Mouse (Mus musculus): ENCODE measurements around the gene Rasip1.

Gene Rasip1

DNA sequence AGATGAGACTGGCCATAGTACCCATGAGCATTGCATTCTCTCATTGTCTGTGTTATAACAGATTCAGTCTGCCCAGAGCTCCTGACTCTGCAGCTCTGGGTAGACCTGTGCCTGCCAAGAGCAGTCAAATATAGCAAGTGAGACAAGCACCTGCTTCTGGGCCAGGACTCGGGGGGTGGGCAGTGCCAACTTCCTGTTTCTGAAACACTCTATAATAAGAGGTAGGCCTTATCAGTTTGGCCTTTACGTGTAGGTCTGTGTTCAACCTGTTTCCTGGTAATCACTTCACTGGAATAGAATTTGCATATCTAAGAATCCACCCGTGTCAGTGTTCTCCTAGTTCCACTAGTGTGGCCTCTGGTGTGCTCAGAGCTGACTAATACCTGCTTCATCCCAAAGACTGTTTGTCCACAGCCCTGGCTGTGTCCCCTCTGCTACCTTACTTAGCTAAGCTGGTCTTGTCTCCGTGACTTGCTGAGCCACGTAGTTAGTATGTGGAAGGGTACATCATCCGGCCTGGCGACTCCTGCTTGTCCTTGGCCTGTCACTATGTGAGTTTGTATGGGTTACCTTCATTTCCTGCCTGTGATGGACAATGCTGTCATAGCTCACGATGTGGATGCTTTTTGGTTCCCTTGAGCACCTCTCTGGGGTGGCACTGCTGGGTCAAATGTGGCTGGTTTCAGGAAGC, 53.9 kb downstream of the Rasip1 start:
- DNase-seq (ENCODE audit: low read depth, low spot score): peak; percentile 72
- no peaks in the 10 kb centered on the region for H3K36me3 ChIP-seq (ENCODE audit: control insufficient read depth, insufficient read depth, low read length, poor library complexity, severe bottlenecking)
- no peaks in the 10 kb centered on the region for H3K27me3 ChIP-seq (ENCODE audit: control insufficient read depth, insufficient read depth, low read length, poor library complexity, severe bottlenecking)

- H3K27me3 ChIP-seq (ENCODE audit: control insufficient read depth, insufficient read depth, low read length, poor library complexity, severe bottlenecking): no peaks in the 10 kb centered on the region
- H3K36me3 ChIP-seq (ENCODE audit: control insufficient read depth, insufficient read depth, low read length, poor library complexity, severe bottlenecking): no peaks in the 10 kb centered on the region
- DNase-seq (ENCODE audit: low read depth, low spot score): peak; percentile 87
These were observed 55.1 kb downstream of the Rasip1 start for GRCm38 (mm10) chr7:45682144-45683126.

GRCm38 (mm10) chr7:45683396-45684050, 56.2 kb downstream of the Rasip1 start, which contains the start of gene Ntn5:
TSS of gene Ntn5 (plus strand) at chr7:45684022.
- DNase-seq (ENCODE audit: low read depth, low spot score): no peak

DNA sequence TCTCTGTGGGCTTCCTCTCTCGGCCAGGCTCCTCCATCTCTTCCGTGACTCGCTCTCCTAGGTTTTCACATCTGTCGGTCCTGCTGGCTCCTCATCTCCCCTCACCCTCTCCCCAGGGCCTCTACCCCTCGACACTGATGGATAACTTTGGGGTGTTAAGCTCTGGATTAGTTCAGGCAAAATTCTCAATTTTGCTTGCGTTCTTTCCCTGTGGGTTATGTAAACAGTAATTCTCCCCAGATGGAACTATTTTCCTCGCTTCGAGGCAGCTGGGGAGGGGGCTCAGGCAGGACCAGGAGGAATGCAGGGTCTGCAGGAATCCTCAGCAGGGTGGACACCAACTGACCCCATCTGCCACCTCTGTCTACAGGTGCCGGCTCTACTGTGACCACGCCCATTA, 58.5 kb downstream of the Rasip1 start:
- DNase-seq (ENCODE audit: low read depth, low spot score): no peak
- H3K27me3 ChIP-seq (ENCODE audit: control insufficient read depth, insufficient read depth, low read length, poor library complexity, severe bottlenecking): no peaks in the 10 kb centered on the region
- no peaks in the 10 kb centered on the region for H3K36me3 ChIP-seq (ENCODE audit: control insufficient read depth, insufficient read depth, low read length, poor library complexity, severe bottlenecking)

More at GRCm38 (mm10) chr7:45683396-45684050, 56.2 kb downstream of the Rasip1 start, which contains the start of gene Ntn5:
- no peaks in the 10 kb centered on the region for H3K27me3 ChIP-seq (ENCODE audit: control insufficient read depth, insufficient read depth, low read length, poor library complexity, severe bottlenecking)
- H3K36me3 ChIP-seq (ENCODE audit: control insufficient read depth, insufficient read depth, low read length, poor library complexity, severe bottlenecking): no peaks in the 10 kb centered on the region

- Histone ChIP-seq H3K36me3 (ENCODE audit: control insufficient read depth, insufficient read depth, low read length, poor library complexity, severe bottlenecking) (no peaks in the 10 kb centered on the region), H3K27me3 (ENCODE audit: control insufficient read depth, insufficient read depth, low read length, poor library complexity, severe bottlenecking) (no peaks in the 10 kb centered on the region)
- DNase-seq (ENCODE audit: low read depth, low spot score): no peak
These were observed 59.6 kb downstream of the Rasip1 start for GRCm38 (mm10) chr7:45686841-45687240.

All from splenic B cell, adult 2 months (primary cell).